Mouse (Mus musculus) erythroblast, embryonic 14.5 days (primary cell): ENCODE results near the gene Spaca9. TPM values are rescaled to one million over a fixed set of nuclear protein-coding genes. Genes with fewer than 3 reads are reported as not detected.

Experiments used
- H3K27me3 ChIP-seq: 2 replicates; pipeline ENCODE4 v1.6.1; 2012; ENCODE audit warnings: inconsistent platforms; ENCODE audit not compliant: control insufficient read depth
- H3K36me3 ChIP-seq: 2 replicates; pipeline ENCODE4 v1.6.1; 2012; ENCODE audit warnings: mild to moderate bottlenecking, inconsistent platforms; ENCODE audit not compliant: control insufficient read depth
- H3K4me1 ChIP-seq: 2 replicates; pipeline ENCODE4 v1.6.1; 2012; ENCODE audit warnings: inconsistent platforms; ENCODE audit not compliant: control insufficient read depth
- H3K4me3 ChIP-seq: replicated peaks from 2 replicates; pipeline ENCODE3; 2012; ENCODE audit warnings: moderate library complexity, mild to moderate bottlenecking, inconsistent platforms
- H3K9me3 ChIP-seq: 2 replicates; pipeline ENCODE4 v1.6.1; 2012; ENCODE audit warnings: low read length, inconsistent platforms, mixed read lengths; ENCODE audit not compliant: control insufficient read depth
- GATA1 ChIP-seq: IDR thresholded peaks from 2 replicates; pipeline ENCODE4 v1.6.1; 2012; ENCODE audit warnings: low read length, inconsistent platforms, mixed read lengths
- TAL1 ChIP-seq: IDR thresholded peaks from 3 replicates; pipeline ENCODE4 v1.6.1; 2012; ENCODE audit warnings: low read length, inconsistent platforms, mixed read lengths
- polyA plus RNA-seq: library from polyadenylated mRNA; stranded (reverse); fragments of >175 nt; gene quantifications from 2 replicates; pipeline ENCODE4 v1.2.3, GENCODE M21; 2012

Spaca9 gene
- polyA plus RNA-seq, 1 experiment, result not detected

DNA sequence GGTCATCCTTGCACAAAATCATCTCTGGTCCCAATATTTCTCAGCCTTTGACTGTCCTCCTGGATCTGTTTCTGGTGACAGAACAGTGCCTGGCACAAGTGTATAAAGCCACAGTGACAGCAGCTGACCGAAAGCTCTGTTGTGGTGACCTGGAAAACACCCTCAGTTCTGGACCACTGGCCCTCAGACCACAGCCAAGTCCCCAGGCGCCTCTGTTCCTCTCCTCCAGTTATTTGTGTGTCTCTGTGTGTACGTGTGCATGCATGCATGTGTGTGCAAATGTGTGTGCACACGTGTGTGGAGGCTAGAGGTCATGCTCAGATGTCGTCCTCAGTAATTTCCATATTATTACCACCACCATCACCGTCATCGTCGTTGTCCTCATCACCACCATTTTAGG, 22.9 kb upstream of the Spaca9 start:
- Histone ChIP-seq H3K4me1 (no peaks in the 10 kb centered on the region), H3K9me3 (no peaks in the 10 kb centered on the region), H3K36me3 (no peaks in the 10 kb centered on the region), H3K27me3 (no peaks in the 10 kb centered on the region; the same call in 1 of the 2 replicates), H3K4me3 (no peak overlapping the region)
- no peak for TF ChIP-seq GATA1
- no peak for TF ChIP-seq TAL1

DNA sequence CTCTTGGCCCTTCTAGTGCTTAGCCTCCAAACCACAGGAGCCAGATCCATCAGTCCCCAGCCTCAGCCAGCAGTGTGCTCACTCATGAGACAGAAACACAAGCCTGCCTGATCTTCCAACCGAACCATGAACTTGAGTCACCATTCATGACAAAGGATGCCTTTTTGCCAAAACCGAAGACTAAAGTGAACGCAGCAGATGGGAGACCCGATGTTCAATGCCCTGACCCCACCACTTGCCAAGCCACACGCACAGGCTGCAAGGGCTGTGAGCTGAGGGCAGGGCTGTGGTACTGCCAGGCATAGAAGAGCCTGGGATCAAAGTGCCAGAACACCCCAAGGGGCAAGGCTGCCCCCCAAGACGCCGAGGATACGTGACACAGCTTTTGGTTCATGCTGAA, 13.5 kb upstream of the Spaca9 start:
- Histone ChIP-seq H3K4me3 (no peak overlapping the region), H3K9me3 (no peaks in the 10 kb centered on the region), H3K4me1 (no peaks in the 10 kb centered on the region), H3K36me3 (no peaks in the 10 kb centered on the region), H3K27me3 (no peaks in the 10 kb centered on the region; the same call in 1 of the 2 replicates)
- TF ChIP-seq GATA1, result no peak
- no peak for TF ChIP-seq TAL1

DNA sequence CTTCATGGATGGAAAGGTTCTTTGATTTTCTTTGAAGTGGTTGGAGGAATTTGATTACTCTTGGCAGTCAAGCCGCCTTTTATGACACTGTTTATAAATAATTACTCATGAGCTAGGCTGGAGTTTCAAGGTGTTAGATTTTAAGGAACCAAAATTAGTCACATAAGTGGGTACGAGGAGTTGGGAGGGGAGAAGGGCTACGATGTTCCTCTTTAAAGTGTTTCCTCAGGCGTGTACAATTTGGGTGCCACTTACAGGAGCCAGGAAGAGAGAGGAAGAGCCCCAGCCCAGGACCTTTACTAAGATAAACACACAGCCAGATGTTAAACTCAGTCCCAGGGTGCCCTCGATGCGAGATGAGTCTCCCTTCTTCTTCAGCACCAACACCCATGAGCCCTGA, 7.3 kb upstream of the Spaca9 start:
- Histone ChIP-seq H3K27me3 (no peaks in the 10 kb centered on the region; the same call in 1 of the 2 replicates), H3K36me3 (no peaks in the 10 kb centered on the region), H3K4me1 (peaks cover 28% of the 10 kb centered on the region), H3K9me3 (no peaks in the 10 kb centered on the region), H3K4me3 (no peak overlapping the region)
- TF ChIP-seq TAL1, result no peak
- no peak for TF ChIP-seq GATA1

DNA sequence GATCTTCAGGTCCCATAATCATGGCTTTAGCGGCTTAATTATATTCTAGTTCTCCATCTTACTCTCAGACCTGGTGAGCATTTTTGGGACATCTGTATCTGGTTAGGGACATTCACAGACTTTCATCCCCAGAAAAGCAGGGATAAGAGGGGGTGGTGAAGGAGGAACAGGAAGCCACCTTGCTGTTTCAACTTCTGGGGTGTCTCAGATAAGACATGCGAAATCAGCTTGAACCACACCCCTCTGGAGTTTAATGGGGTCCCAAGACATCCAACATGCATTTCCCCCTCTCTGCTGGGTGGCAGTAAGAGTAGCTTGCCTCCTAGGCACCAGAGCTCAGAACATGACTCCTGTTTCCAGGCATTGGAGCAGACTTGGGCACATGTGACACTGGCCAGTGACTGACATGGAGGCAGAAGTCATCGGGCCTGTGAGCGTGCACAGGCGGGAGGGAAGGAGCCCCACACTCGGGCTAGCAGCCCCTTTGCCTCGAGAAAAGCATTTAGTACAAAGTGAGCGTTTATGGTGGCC, 6.6 kb upstream of the Spaca9 start:
- Histone ChIP-seq H3K4me3 (no peak overlapping the region), H3K27me3 (no peaks in the 10 kb centered on the region; the same call in 1 of the 2 replicates), H3K4me1 (peaks cover 34% of the 10 kb centered on the region), H3K36me3 (no peaks in the 10 kb centered on the region), H3K9me3 (no peaks in the 10 kb centered on the region)
- TF ChIP-seq GATA1 (no peak), TAL1 (no peak)

DNA sequence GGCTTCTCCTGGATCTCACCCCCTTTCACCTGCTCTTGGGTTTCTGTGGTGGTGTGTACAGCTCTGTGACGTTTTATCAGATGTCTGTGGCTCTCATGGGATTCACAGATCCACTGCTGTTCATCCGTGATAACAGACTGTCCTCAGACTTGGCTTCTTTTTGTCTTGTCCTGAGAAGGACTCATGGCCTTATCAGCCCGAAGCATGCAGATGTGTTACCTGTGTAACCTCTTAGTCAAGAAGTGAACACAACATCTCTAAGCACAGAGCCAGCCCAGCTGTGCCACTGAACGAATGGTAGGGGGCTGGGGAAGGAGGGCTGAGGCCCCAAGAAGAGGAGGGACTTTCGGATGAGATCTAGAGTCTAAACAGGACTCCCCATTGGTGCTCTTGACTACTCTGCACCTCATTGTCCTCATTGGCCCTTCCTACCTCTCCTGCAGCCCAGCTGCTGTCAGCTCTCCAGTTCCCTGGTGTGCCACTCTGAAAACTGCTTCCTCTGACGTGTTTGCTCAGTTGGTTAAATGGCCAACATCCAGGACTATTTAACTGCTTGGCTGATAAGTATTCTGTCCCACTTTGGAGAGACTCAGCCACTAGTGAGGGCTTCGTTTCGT, 2.2 kb upstream of the Spaca9 start:
- H3K9me3 ChIP-seq, result no peaks in the 10 kb centered on the region
- H3K36me3 ChIP-seq, result no peaks in the 10 kb centered on the region
- H3K4me1 ChIP-seq, result peaks cover 50% of the 10 kb centered on the region
- H3K27me3 ChIP-seq, result peaks cover 28% of the 10 kb centered on the region
- TF ChIP-seq TAL1, result peak; percentile 52; the same call in 2 of the 3 replicates
- TF ChIP-seq GATA1, result peak; percentile 37; the same call in 1 of the 2 replicates
- no peak overlapping the region for H3K4me3 ChIP-seq

DNA sequence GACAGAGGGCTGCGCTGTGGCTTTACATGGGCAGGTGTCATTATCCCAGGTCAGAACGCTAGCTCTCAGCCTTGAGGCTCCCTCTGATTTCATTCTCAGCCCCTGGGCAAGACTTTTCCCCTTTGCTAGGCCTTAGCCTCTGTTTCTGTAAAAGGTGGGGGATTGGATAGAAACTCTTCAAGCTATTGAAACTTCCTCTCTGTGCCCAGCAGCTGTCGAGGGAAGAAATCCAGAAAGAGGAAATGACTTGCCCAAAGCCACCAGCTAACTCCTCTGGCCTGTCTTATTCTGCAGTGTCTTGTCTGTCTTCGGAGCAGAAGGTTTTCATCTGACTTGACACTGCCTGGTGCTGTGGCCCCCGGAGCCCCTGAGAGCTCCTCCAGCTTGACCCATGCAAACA, 961 bp downstream of the Spaca9 start:
- Histone ChIP-seq H3K9me3 (no peaks in the 10 kb centered on the region), H3K27me3 (peaks cover 28% of the 10 kb centered on the region), H3K4me3 (no peak overlapping the region), H3K4me1 (peaks cover 38% of the 10 kb centered on the region), H3K36me3 (no peaks in the 10 kb centered on the region)
- no peak for TF ChIP-seq TAL1
- no peak for TF ChIP-seq GATA1

DNA sequence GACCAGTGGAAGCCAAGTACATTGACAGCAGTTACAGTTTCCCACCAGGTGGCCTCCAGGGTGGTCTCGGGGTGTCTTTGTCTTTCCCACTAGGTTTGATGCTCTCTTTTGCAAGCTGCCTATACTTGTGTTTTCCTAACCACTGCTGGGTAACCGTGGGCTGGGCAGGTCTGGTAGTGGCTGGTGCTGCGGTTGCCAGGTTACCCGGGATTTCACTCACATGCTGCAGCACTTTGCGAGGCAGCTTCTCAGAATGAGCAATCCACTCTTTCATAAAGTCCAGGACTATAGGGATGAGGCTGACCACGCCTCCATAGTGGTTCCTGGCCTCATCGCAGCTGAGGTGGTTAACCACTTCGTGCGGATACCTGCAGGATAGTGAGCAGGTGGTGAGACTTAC, 6.8 kb downstream of the Spaca9 start:
- peaks cover 15% of the 10 kb centered on the region for H3K36me3 ChIP-seq
- no peak overlapping the region for H3K4me3 ChIP-seq
- H3K27me3 ChIP-seq, result peaks cover 2% of the 10 kb centered on the region
- no peaks in the 10 kb centered on the region for H3K9me3 ChIP-seq
- no peaks in the 10 kb centered on the region; the same call in 1 of the 2 replicates for H3K4me1 ChIP-seq
- TF ChIP-seq TAL1, result no peak
- TF ChIP-seq GATA1, result no peak

DNA sequence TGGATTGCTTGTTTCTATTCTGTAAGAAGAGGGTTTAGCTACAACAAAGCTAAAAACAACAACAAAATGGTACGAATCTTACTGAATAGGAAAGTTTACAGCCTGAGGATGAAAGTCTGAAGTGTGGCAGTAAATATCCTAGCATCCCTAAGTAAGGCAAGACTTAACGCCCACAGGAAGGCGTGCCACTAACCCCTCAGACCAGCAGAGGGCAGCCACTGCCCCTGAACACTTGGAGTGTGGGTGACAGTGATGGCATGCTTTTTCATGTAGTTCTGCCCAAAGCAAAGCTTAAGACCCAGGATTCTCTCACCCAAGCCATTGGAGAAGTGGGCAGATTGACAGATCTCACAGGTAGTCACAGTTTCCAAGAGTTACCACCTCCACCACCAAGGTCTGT, 11.1 kb downstream of the Spaca9 start:
- Histone ChIP-seq H3K4me1 (no peaks in the 10 kb centered on the region; the same call in 1 of the 2 replicates), H3K27me3 (no peaks in the 10 kb centered on the region), H3K36me3 (peaks cover 58% of the 10 kb centered on the region), H3K9me3 (no peaks in the 10 kb centered on the region), H3K4me3 (no peak overlapping the region)
- no peak for TF ChIP-seq TAL1
- TF ChIP-seq GATA1, result no peak

DNA sequence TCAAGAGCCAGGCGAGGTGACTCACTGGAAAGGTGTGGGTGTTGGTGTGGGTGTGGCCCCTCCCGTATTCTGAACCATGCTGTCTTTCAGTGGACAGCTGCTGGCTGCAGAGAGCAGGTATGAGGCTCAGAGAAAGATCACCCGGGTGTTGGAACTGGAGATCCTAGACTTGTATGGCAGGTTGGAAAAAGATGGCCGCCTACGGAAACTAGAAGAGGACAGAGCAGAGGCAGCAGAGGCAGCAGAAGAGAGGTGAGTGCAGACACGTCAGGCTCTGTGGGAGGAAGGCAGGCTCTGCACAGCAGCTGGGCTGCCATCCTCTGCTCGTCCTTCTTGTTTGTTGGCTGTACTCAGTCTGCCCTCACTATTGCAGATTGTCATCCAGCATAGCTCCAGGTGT, 13.6 kb downstream of the Spaca9 start:
- Histone ChIP-seq H3K4me1 (no peaks in the 10 kb centered on the region; the same call in 1 of the 2 replicates), H3K36me3 (peaks cover 83% of the 10 kb centered on the region), H3K27me3 (no peaks in the 10 kb centered on the region), H3K4me3 (no peak overlapping the region), H3K9me3 (no peaks in the 10 kb centered on the region)
- TF ChIP-seq GATA1 (no peak), TAL1 (no peak)

DNA sequence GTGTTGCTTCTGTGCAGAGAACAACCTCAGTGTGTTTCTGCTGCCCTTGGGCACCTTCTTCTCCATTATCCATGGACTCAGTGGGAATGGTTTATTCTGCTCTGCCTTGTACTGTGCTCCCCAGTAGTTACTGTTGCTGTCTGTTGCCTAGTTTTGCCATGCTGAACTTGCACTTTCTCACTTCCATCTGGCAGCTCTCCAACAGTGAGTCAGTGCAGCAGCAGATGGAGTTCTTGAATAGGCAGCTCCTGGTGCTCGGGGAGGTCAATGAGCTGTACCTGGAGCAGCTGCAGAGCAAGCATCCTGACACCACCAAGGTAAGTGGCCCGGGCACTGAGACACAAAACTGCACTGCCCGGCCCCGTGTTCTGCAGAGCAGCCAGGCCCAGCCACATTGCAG, 17.8 kb downstream of the Spaca9 start:
- Histone ChIP-seq H3K4me3 (no peak overlapping the region), H3K9me3 (no peaks in the 10 kb centered on the region), H3K4me1 (no peaks in the 10 kb centered on the region), H3K27me3 (no peaks in the 10 kb centered on the region), H3K36me3 (peaks cover 99% of the 10 kb centered on the region)
- TF ChIP-seq GATA1, result no peak
- TF ChIP-seq TAL1, result no peak
